Mouse (Mus musculus): ENCODE measurements around the gene Dcaf7. TPM values are rescaled to one million over a fixed set of nuclear protein-coding genes. Genes with fewer than 3 reads are reported as not detected.

Gene Dcaf7
- polyA plus RNA-seq, 1 experiment: 66.7 TPM

GRCm38 (mm10) chr11:106004576-106004975, 32.1 kb upstream of the Dcaf7 start:
- peaks cover 3% of the 10 kb centered on the region for H3K4me1 ChIP-seq (ENCODE audit: control insufficient read depth, insufficient read depth, low read length)
- no peak overlapping the region for H3K4me3 ChIP-seq (ENCODE audit: control insufficient read depth, low read depth, low read length)
- H3K36me3 ChIP-seq (ENCODE audit: control insufficient read depth, insufficient read depth, low read length): no peaks in the 10 kb centered on the region
- H3K27ac ChIP-seq (ENCODE audit: control insufficient read depth, insufficient read depth, low read depth, low read length): no peak overlapping the region
- no peak for TF ChIP-seq CTCF (IDR thresholded peaks at IDR 0.05; ENCODE audit: control insufficient read depth, insufficient read depth, insufficient replicate concordance, low read depth, low read length)
- TF ChIP-seq POLR2A (IDR thresholded peaks at IDR 0.05; ENCODE audit: control insufficient read depth, low read depth, low read length): no peak
- no peaks in the 10 kb centered on the region for H3K27me3 ChIP-seq (ENCODE audit: control insufficient read depth, insufficient read depth, low read length)

- no peaks in the 10 kb centered on the region for H3K27me3 ChIP-seq (ENCODE audit: control insufficient read depth, insufficient read depth, low read length)
- TF ChIP-seq POLR2A (IDR thresholded peaks at IDR 0.05; ENCODE audit: control insufficient read depth, low read depth, low read length) (no peak), CTCF (IDR thresholded peaks at IDR 0.05; ENCODE audit: control insufficient read depth, insufficient read depth, insufficient replicate concordance, low read depth, low read length) (no peak)
- H3K36me3 ChIP-seq (ENCODE audit: control insufficient read depth, insufficient read depth, low read length): no peaks in the 10 kb centered on the region
- no peak overlapping the region for H3K4me3 ChIP-seq (ENCODE audit: control insufficient read depth, low read depth, low read length)
- peaks cover 3% of the 10 kb centered on the region for H3K4me1 ChIP-seq (ENCODE audit: control insufficient read depth, insufficient read depth, low read length)
- no peak overlapping the region for H3K27ac ChIP-seq (ENCODE audit: control insufficient read depth, insufficient read depth, low read depth, low read length)
These were observed 30.7 kb upstream of the Dcaf7 start for GRCm38 (mm10) chr11:106005970-106006369.

- no peak within 1 kb of the TSS; the same call in 1 of the 2 replicates for H3K4me3 ChIP-seq (ENCODE audit: control insufficient read depth, low read depth, low read length)
- no peaks in the 10 kb centered on the region for H3K36me3 ChIP-seq (ENCODE audit: control insufficient read depth, insufficient read depth, low read length)
- H3K27me3 ChIP-seq (ENCODE audit: control insufficient read depth, insufficient read depth, low read length): no peaks in the 10 kb centered on the region
- H3K27ac ChIP-seq (ENCODE audit: control insufficient read depth, insufficient read depth, low read depth, low read length): no peak within 1 kb of the TSS
- TF ChIP-seq POLR2A (IDR thresholded peaks at IDR 0.05; ENCODE audit: control insufficient read depth, low read depth, low read length): no peak
- no peak for TF ChIP-seq CTCF (IDR thresholded peaks at IDR 0.05; ENCODE audit: control insufficient read depth, insufficient read depth, insufficient replicate concordance, low read depth, low read length)
- H3K4me1 ChIP-seq (ENCODE audit: control insufficient read depth, insufficient read depth, low read length): peaks cover 3% of the 10 kb centered on the region
These were observed 28.9 kb upstream of the Dcaf7 start, which contains the start of gene Kcnh6 for GRCm38 (mm10) chr11:106007821-106008220. Kcnh6 (plus strand) TSS chr11:106008124.

- H3K27me3 ChIP-seq (ENCODE audit: control insufficient read depth, insufficient read depth, low read length): no peaks in the 10 kb centered on the region
- peaks cover 3% of the 10 kb centered on the region for H3K4me1 ChIP-seq (ENCODE audit: control insufficient read depth, insufficient read depth, low read length)
- H3K36me3 ChIP-seq (ENCODE audit: control insufficient read depth, insufficient read depth, low read length): no peaks in the 10 kb centered on the region
- TF ChIP-seq POLR2A (IDR thresholded peaks at IDR 0.05; ENCODE audit: control insufficient read depth, low read depth, low read length) (no peak), CTCF (IDR thresholded peaks at IDR 0.05; ENCODE audit: control insufficient read depth, insufficient read depth, insufficient replicate concordance, low read depth, low read length) (no peak)
- no peak overlapping the region for H3K27ac ChIP-seq (ENCODE audit: control insufficient read depth, insufficient read depth, low read depth, low read length)
- no peak overlapping the region for H3K4me3 ChIP-seq (ENCODE audit: control insufficient read depth, low read depth, low read length)
These were observed 24.0 kb upstream of the Dcaf7 start for GRCm38 (mm10) chr11:106012711-106013110.

GRCm38 (mm10) chr11:106013556-106014225, 23.0 kb upstream of the Dcaf7 start:
- TF ChIP-seq CTCF (IDR thresholded peaks at IDR 0.05; ENCODE audit: control insufficient read depth, insufficient read depth, insufficient replicate concordance, low read depth, low read length) (no peak), POLR2A (IDR thresholded peaks at IDR 0.05; ENCODE audit: control insufficient read depth, low read depth, low read length) (no peak)

GRCm38 (mm10) chr11:106016440-106016839, 20.2 kb upstream of the Dcaf7 start:
- TF ChIP-seq CTCF (IDR thresholded peaks at IDR 0.05; ENCODE audit: control insufficient read depth, insufficient read depth, insufficient replicate concordance, low read depth, low read length) (no peak), POLR2A (IDR thresholded peaks at IDR 0.05; ENCODE audit: control insufficient read depth, low read depth, low read length) (no peak)
- no peaks in the 10 kb centered on the region for H3K36me3 ChIP-seq (ENCODE audit: control insufficient read depth, insufficient read depth, low read length)
- no peaks in the 10 kb centered on the region for H3K27me3 ChIP-seq (ENCODE audit: control insufficient read depth, insufficient read depth, low read length)
- peaks cover 11% of the 10 kb centered on the region for H3K4me1 ChIP-seq (ENCODE audit: control insufficient read depth, insufficient read depth, low read length)
- no peak overlapping the region for H3K27ac ChIP-seq (ENCODE audit: control insufficient read depth, insufficient read depth, low read depth, low read length)
- no peak overlapping the region for H3K4me3 ChIP-seq (ENCODE audit: control insufficient read depth, low read depth, low read length)

More at GRCm38 (mm10) chr11:106013556-106014225, 23.0 kb upstream of the Dcaf7 start:
- Histone ChIP-seq H3K4me1 (ENCODE audit: control insufficient read depth, insufficient read depth, low read length) (peaks cover under 1% of the 10 kb centered on the region; the same call in 1 of the 2 replicates), H3K4me3 (ENCODE audit: control insufficient read depth, low read depth, low read length) (no peak overlapping the region), H3K27ac (ENCODE audit: control insufficient read depth, insufficient read depth, low read depth, low read length) (no peak overlapping the region), H3K36me3 (ENCODE audit: control insufficient read depth, insufficient read depth, low read length) (no peaks in the 10 kb centered on the region), H3K27me3 (ENCODE audit: control insufficient read depth, insufficient read depth, low read length) (no peaks in the 10 kb centered on the region)

- TF ChIP-seq POLR2A (IDR thresholded peaks at IDR 0.05; ENCODE audit: control insufficient read depth, low read depth, low read length) (no peak), CTCF (IDR thresholded peaks at IDR 0.05; ENCODE audit: control insufficient read depth, insufficient read depth, insufficient replicate concordance, low read depth, low read length) (no peak)
- H3K4me1 ChIP-seq (ENCODE audit: control insufficient read depth, insufficient read depth, low read length): peaks cover 11% of the 10 kb centered on the region
- no peaks in the 10 kb centered on the region for H3K36me3 ChIP-seq (ENCODE audit: control insufficient read depth, insufficient read depth, low read length)
- H3K27ac ChIP-seq (ENCODE audit: control insufficient read depth, insufficient read depth, low read depth, low read length): no peak overlapping the region
- H3K4me3 ChIP-seq (ENCODE audit: control insufficient read depth, low read depth, low read length): peak overlapping the region; percentile 43
- no peaks in the 10 kb centered on the region for H3K27me3 ChIP-seq (ENCODE audit: control insufficient read depth, insufficient read depth, low read length)
These were observed 16.5 kb upstream of the Dcaf7 start for GRCm38 (mm10) chr11:106020051-106020763.

All from testis, adult 2 months (tissue).